Mouse (Mus musculus) kidney, adult 2 months (tissue): ENCODE measurements at regions not wholly inside any gene's neighbourhood (a gene's known extent, or its start where the extent isn't known, plus 50 kb on each side); places are given as distances from the start of the nearest gene placed in this dataset.

Experiments
- DNase-seq: peaks from one replicate; pipeline ENCODE4 v3.0.0; 2021
- H3K27ac ChIP-seq: fragments of 200-500 bp; 2 replicates; pipeline ENCODE4 v1.5.1; 2012; ENCODE audit warnings: low read depth, low read length, control low read depth, inconsistent platforms; ENCODE audit not compliant: insufficient read depth
- H3K27me3 ChIP-seq: fragments of 200-500 bp; replicated peaks from 2 replicates; pipeline ENCODE4 v1.6.1; 2012; ENCODE audit warnings: mild to moderate bottlenecking, moderate library complexity, low read length, inconsistent platforms; ENCODE audit not compliant: control insufficient read depth, insufficient read depth
- H3K36me3 ChIP-seq: fragments of 200-500 bp; 2 replicates; pipeline ENCODE4 v1.6.1; 2012; ENCODE audit warnings: mild to moderate bottlenecking, moderate library complexity, low read length, inconsistent platforms; ENCODE audit not compliant: control insufficient read depth, insufficient read depth
- H3K4me1 ChIP-seq: fragments of 200-500 bp; 2 replicates; pipeline ENCODE4 v1.6.1; 2011; ENCODE audit warnings: low read length; ENCODE audit not compliant: control insufficient read depth, insufficient read depth
- H3K4me3 ChIP-seq: fragments of 200-500 bp; 2 replicates; pipeline ENCODE4 v1.5.1; 2011; ENCODE audit warnings: mild to moderate bottlenecking, low read depth, low read length, control low read depth; ENCODE audit not compliant: insufficient read depth
- CTCF ChIP-seq: fragments of 200-500 bp; conservative IDR thresholded peaks from 2 replicates; pipeline ENCODE4 v1.5.1; 2011; ENCODE audit warnings: low read depth, mild to moderate bottlenecking, control low read depth, low read length, moderate library complexity, mixed read lengths; ENCODE audit not compliant: insufficient read depth, insufficient read length
- POLR2A ChIP-seq: fragments of 200-500 bp; IDR thresholded peaks from one replicate; pipeline ENCODE4 v1.6.1; 2011; ENCODE audit warnings: low read depth, low read length, control low read depth
- WGBS: fragments of 180-500 bp; shearing (Covaris S2); methylation state at CpG from one replicate; pipeline ENCODE4 v1.1.7; 2018; 5-methylcytosine and 5-hydroxymethylcytosine counted together

- H3K36me3 ChIP-seq = no peaks in the 10 kb centered on the region
- H3K4me1 ChIP-seq = no peaks in the 10 kb centered on the region
- no peak overlapping the region for H3K4me3 ChIP-seq
- TF ChIP-seq POLR2A = no peak
- TF ChIP-seq CTCF = no peak
- H3K27ac ChIP-seq = no peak overlapping the region
- 80% methylated on average over 3 of the region's 3 CpGs for WGBS
- H3K27me3 ChIP-seq = no peaks in the 10 kb centered on the region
- DNase-seq = no peak
These were observed 535.3 kb upstream of the Adgrl3 start for GRCm38 (mm10) chr5:80484676-80485075.

GRCm38 (mm10) chr5:80488332-80488731, 531.6 kb upstream of the Adgrl3 start:
- Histone ChIP-seq H3K36me3 (no peaks in the 10 kb centered on the region), H3K27me3 (no peaks in the 10 kb centered on the region), H3K27ac (no peak overlapping the region), H3K4me1 (no peaks in the 10 kb centered on the region), H3K4me3 (no peak overlapping the region)
- no peak for TF ChIP-seq POLR2A
- no peak for TF ChIP-seq CTCF
- DNase-seq = no peak
- 82% methylated on average over 1 of the region's 1 CpGs for WGBS

- 40% methylated on average over 2 of the region's 2 CpGs for WGBS
- Histone ChIP-seq H3K36me3 (no peaks in the 10 kb centered on the region), H3K4me1 (no peaks in the 10 kb centered on the region), H3K27ac (no peak overlapping the region), H3K27me3 (no peaks in the 10 kb centered on the region), H3K4me3 (no peak overlapping the region)
- TF ChIP-seq POLR2A (no peak), CTCF (peak; percentile 26; the same call in 1 of the 2 replicates)
- DNase-seq = peak; percentile 11
These were observed 511.3 kb upstream of the Adgrl3 start for GRCm38 (mm10) chr5:80508672-80509071.

- TF ChIP-seq CTCF = no peak
- no peak for TF ChIP-seq POLR2A
- H3K27me3 ChIP-seq = no peaks in the 10 kb centered on the region
- H3K36me3 ChIP-seq = no peaks in the 10 kb centered on the region
- WGBS = 70% methylated on average over 1 of the region's 1 CpGs
- no peak for DNase-seq
- no peak overlapping the region for H3K27ac ChIP-seq
- no peak overlapping the region for H3K4me3 ChIP-seq
- no peaks in the 10 kb centered on the region for H3K4me1 ChIP-seq
These were observed 479.9 kb upstream of the Adgrl3 start for GRCm38 (mm10) chr5:80539997-80540396.

GRCm38 (mm10) chr5:80551673-80552072, 468.3 kb upstream of the Adgrl3 start:
- WGBS = 83% methylated on average over 7 of the region's 7 CpGs
- H3K27me3 ChIP-seq = no peaks in the 10 kb centered on the region
- no peak overlapping the region for H3K27ac ChIP-seq
- H3K4me1 ChIP-seq = no peaks in the 10 kb centered on the region
- TF ChIP-seq POLR2A (no peak), CTCF (no peak)
- H3K4me3 ChIP-seq = no peak overlapping the region
- H3K36me3 ChIP-seq = no peaks in the 10 kb centered on the region
- DNase-seq = no peak

- no peak for TF ChIP-seq CTCF
- TF ChIP-seq POLR2A = no peak
- no peaks in the 10 kb centered on the region for H3K4me1 ChIP-seq
- H3K36me3 ChIP-seq = no peaks in the 10 kb centered on the region
- no peaks in the 10 kb centered on the region for H3K27me3 ChIP-seq
- 93% methylated on average over 1 of the region's 1 CpGs for whole genome bisulfite sequencing
- DNase-seq = no peak
- no peak overlapping the region for H3K4me3 ChIP-seq
- no peak overlapping the region for H3K27ac ChIP-seq
These were observed 441.2 kb upstream of the Adgrl3 start for GRCm38 (mm10) chr5:80578741-80579140.

GRCm38 (mm10) chr5:80611571-80611970, 408.4 kb upstream of the Adgrl3 start:
- H3K36me3 ChIP-seq = no peaks in the 10 kb centered on the region
- DNase-seq = no peak
- 93% methylated on average over 3 of the region's 3 CpGs for WGBS

GRCm38 (mm10) chr5:80627225-80627624, 392.7 kb upstream of the Adgrl3 start:
- TF ChIP-seq CTCF (no peak), POLR2A (no peak)
- no peaks in the 10 kb centered on the region for H3K27me3 ChIP-seq
- WGBS = 61% methylated on average over 3 of the region's 3 CpGs
- no peaks in the 10 kb centered on the region for H3K36me3 ChIP-seq
- DNase-seq = no peak
- H3K4me1 ChIP-seq = no peaks in the 10 kb centered on the region
- no peak overlapping the region for H3K4me3 ChIP-seq
- no peak overlapping the region for H3K27ac ChIP-seq

More at GRCm38 (mm10) chr5:80611571-80611970, 408.4 kb upstream of the Adgrl3 start:
- Histone ChIP-seq H3K27ac (no peak overlapping the region), H3K4me1 (no peaks in the 10 kb centered on the region), H3K4me3 (no peak overlapping the region), H3K27me3 (no peaks in the 10 kb centered on the region)
- TF ChIP-seq POLR2A (no peak), CTCF (no peak)
